Mouse (Mus musculus): ENCODE measurements around the gene Col28a1. TPM values are rescaled to one million over a fixed set of nuclear protein-coding genes. Genes with fewer than 3 reads are reported as not detected.

Col28a1 gene
- polyA plus RNA-seq, 1 experiment, result 0.12 TPM

DNA sequence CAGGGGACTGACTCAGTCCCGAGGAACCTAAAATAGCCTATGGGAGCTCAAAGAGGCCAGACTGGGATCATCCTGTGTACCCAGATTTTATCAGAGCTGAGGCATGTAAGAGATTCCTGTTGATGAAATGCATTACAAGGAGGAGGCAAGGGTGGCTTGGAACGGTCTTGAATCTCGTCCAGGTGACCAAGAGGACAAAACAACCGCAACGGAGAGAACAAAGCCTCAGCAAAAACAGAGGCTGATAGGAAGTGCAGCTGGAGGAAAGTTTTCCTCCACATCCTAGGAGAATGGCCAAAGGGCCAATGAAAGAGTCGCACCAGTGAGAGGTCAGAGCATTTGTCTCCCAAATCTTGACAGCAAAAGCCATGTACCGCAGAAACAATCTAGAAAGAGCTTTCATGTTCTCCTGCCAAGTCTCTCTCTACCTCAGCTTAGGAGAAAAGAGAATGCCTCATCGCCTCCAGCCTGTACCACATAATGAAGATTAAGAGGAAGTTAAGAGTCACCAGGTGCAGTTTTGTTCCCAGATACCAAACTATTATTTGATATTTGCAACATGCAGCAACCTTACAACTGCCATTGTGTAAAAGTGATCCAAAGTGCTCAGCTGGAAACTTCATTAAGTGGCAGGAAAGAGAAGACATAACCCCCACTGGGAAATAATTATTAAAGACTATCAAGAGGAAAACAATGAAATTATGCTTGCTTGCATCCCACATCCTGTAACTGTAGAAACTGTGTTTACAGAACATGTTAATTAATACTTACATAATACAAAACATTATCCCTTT lies 98.1 kb downstream of the Col28a1 start:
- no peak overlapping the region for H3K27ac ChIP-seq (ENCODE audit: insufficient read depth, low read length)
- H3K27me3 ChIP-seq (ENCODE audit: control insufficient read depth, insufficient read depth, low read length), result no peaks in the 10 kb centered on the region
- H3K4me3 ChIP-seq (ENCODE audit: extremely low read depth, insufficient read depth, insufficient read length), result no peak overlapping the region
- 64% methylated on average over 8 of the region's 8 CpGs for WGBS
- no peaks in the 10 kb centered on the region for H3K4me1 ChIP-seq (ENCODE audit: control insufficient read depth, insufficient read depth, insufficient read length)
- no peak for DNase-seq (ENCODE audit: low read depth in 1 of 2, low spot score in 2 of 2)
- TF ChIP-seq POLR2A (IDR thresholded peaks at IDR 0.05; ENCODE audit: low read depth, low read length), result no peak
- TF ChIP-seq CTCF (IDR thresholded peaks at IDR 0.05; ENCODE audit: extremely low read depth, insufficient read depth, insufficient read length, insufficient replicate concordance), result no peak
- no peaks in the 10 kb centered on the region for H3K36me3 ChIP-seq (ENCODE audit: control insufficient read depth, insufficient read depth, low read length)

DNA sequence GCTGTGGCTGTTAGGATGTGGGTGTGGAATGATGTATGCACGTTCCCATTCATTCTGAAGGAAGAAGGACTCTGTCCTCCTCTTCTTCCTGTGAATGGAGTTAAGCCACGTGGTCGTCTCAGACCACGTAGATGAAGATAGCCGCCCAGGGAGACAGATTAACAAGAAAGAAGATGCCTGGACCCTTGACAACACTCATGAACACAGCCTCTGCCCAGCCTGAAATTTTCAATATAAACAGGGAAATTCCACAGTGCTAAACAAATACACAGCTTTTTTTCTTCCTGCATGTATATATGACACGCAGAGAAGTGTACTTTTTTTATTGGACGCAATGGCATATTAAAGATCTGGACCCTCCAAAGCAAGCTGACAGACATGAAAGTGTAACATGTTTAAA lies 98.9 kb downstream of the Col28a1 start:
- no peak for TF ChIP-seq CTCF (IDR thresholded peaks at IDR 0.05; ENCODE audit: extremely low read depth, insufficient read depth, insufficient read length, insufficient replicate concordance)
- no peak for TF ChIP-seq POLR2A (IDR thresholded peaks at IDR 0.05; ENCODE audit: low read depth, low read length)
- Histone ChIP-seq H3K4me1 (ENCODE audit: control insufficient read depth, insufficient read depth, insufficient read length) (no peaks in the 10 kb centered on the region), H3K36me3 (ENCODE audit: control insufficient read depth, insufficient read depth, low read length) (no peaks in the 10 kb centered on the region), H3K4me3 (ENCODE audit: extremely low read depth, insufficient read depth, insufficient read length) (no peak overlapping the region), H3K27ac (ENCODE audit: insufficient read depth, low read length) (no peak overlapping the region), H3K27me3 (ENCODE audit: control insufficient read depth, insufficient read depth, low read length) (no peaks in the 10 kb centered on the region)
- WGBS, result 83% methylated on average over 7 of the region's 7 CpGs
- DNase-seq (ENCODE audit: low read depth in 1 of 2, low spot score in 2 of 2), result no peak

DNA sequence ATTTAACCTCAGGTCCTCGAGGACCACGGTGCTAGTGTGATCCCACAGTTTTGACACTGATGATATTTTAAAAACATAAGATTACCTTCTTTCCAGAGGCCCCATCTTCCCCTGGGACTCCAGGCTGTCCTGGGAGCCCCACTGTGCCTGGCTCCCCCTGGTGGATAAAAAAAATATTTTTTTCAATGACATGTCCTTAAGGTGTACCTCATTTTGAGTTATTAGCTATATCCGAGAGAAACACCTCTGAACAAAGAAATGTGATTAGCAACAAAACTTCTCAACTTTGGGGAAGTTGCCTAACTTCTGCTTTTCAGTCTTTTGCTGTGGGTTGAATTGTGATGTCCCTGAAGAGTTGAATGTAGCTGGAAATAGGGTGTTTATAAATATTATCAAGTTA lies 105.6 kb downstream of the Col28a1 start:
- no peaks in the 10 kb centered on the region for H3K36me3 ChIP-seq (ENCODE audit: control insufficient read depth, insufficient read depth, low read length)
- H3K4me1 ChIP-seq (ENCODE audit: control insufficient read depth, insufficient read depth, insufficient read length), result no peaks in the 10 kb centered on the region
- no peak for DNase-seq (ENCODE audit: low read depth in 1 of 2, low spot score in 2 of 2)
- H3K4me3 ChIP-seq (ENCODE audit: extremely low read depth, insufficient read depth, insufficient read length), result no peak overlapping the region
- 22% methylated on average over 3 of the region's 3 CpGs for WGBS
- no peaks in the 10 kb centered on the region for H3K27me3 ChIP-seq (ENCODE audit: control insufficient read depth, insufficient read depth, low read length)
- H3K27ac ChIP-seq (ENCODE audit: insufficient read depth, low read length), result no peak overlapping the region
- peak; percentile 34; the same call in 1 of the 2 replicates for TF ChIP-seq CTCF (IDR thresholded peaks at IDR 0.05; ENCODE audit: extremely low read depth, insufficient read depth, insufficient read length, insufficient replicate concordance)
- TF ChIP-seq POLR2A (IDR thresholded peaks at IDR 0.05; ENCODE audit: low read depth, low read length), result no peak

DNA sequence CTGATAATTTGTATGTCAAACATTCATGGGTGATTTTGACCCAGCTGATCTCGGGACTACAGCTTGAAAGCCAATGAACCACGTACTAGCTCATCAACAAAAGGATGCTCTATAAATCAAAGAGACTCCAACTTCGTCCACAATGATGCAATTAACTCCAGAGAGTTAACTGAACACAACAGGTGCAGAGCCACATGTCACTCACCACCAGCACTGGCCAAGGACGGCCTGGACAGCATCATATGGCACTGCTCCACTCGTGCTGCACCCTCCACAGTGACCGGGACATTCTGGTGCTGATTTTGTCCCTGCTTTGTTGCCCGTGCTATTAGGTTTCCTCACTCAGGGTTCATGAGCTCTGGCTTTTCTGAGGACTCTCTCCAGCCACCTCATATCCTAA lies 107.6 kb downstream of the Col28a1 start:
- Histone ChIP-seq H3K27me3 (ENCODE audit: control insufficient read depth, insufficient read depth, low read length) (no peaks in the 10 kb centered on the region), H3K4me3 (ENCODE audit: extremely low read depth, insufficient read depth, insufficient read length) (no peak overlapping the region), H3K4me1 (ENCODE audit: control insufficient read depth, insufficient read depth, insufficient read length) (no peaks in the 10 kb centered on the region), H3K36me3 (ENCODE audit: control insufficient read depth, insufficient read depth, low read length) (no peaks in the 10 kb centered on the region), H3K27ac (ENCODE audit: insufficient read depth, low read length) (no peak overlapping the region)
- DNase-seq (ENCODE audit: low read depth in 1 of 2, low spot score in 2 of 2), result no peak
- WGBS, result 85% methylated on average over 7 of the region's 7 CpGs
- no peak for TF ChIP-seq POLR2A (IDR thresholded peaks at IDR 0.05; ENCODE audit: low read depth, low read length)
- no peak for TF ChIP-seq CTCF (IDR thresholded peaks at IDR 0.05; ENCODE audit: extremely low read depth, insufficient read depth, insufficient read length, insufficient replicate concordance)

DNA sequence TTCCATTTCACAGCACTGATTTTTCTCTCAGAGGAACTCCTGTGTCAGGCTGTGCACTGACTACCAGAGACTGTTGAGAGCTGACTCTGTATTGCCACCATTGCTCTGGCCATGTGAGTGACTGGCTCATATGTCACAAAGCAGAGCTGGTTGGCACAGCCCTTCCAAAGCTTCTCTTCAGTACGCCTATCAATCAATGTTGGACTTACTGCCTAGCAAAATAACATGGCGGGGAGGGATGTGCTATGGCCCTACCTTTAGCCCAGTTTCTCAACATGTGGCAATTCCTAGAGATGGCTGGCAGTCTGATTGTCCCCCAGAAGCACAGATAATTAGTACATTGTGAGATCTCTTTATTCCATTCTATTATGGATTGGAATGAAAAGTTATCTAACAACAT lies 109.2 kb downstream of the Col28a1 start:
- H3K4me3 ChIP-seq (ENCODE audit: extremely low read depth, insufficient read depth, insufficient read length), result no peak overlapping the region
- no peaks in the 10 kb centered on the region for H3K4me1 ChIP-seq (ENCODE audit: control insufficient read depth, insufficient read depth, insufficient read length)
- no peak for DNase-seq (ENCODE audit: low read depth in 1 of 2, low spot score in 2 of 2)
- H3K27me3 ChIP-seq (ENCODE audit: control insufficient read depth, insufficient read depth, low read length), result no peaks in the 10 kb centered on the region
- 87% methylated on average over 2 of the region's 2 CpGs for WGBS
- H3K36me3 ChIP-seq (ENCODE audit: control insufficient read depth, insufficient read depth, low read length), result no peaks in the 10 kb centered on the region
- H3K27ac ChIP-seq (ENCODE audit: insufficient read depth, low read length), result no peak overlapping the region
- TF ChIP-seq POLR2A (IDR thresholded peaks at IDR 0.05; ENCODE audit: low read depth, low read length) (no peak), CTCF (IDR thresholded peaks at IDR 0.05; ENCODE audit: extremely low read depth, insufficient read depth, insufficient read length, insufficient replicate concordance) (no peak)

DNA sequence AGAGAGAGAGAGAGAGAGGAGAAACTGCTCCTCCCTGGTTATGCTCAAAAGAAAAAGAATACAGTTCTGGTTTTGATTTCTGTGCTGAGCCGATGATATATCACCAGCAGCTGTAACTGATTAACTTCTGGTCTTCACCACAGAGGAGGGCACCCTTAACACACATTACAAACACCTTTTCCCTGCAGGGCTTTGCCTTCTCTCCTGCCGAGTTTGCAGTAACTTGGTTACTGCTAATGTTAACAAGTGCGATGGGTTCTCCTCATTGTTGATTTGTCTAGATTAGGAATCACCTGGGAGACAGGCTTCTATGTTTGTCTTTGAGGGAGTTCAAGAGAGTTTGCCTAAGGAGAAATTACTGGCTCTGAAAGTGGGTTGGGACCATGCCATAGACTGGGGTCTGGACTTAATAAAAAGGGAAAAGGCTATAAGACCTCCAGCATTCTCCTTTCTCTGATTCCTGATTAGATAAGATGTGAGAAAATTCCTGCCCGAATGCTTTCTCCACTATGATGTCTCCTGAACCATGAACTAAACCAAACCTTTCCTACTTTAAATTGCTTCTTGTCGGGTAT lies 114.8 kb downstream of the Col28a1 start:
- Histone ChIP-seq H3K4me1 (ENCODE audit: control insufficient read depth, insufficient read depth, insufficient read length) (no peaks in the 10 kb centered on the region), H3K27ac (ENCODE audit: insufficient read depth, low read length) (no peak overlapping the region), H3K4me3 (ENCODE audit: extremely low read depth, insufficient read depth, insufficient read length) (no peak overlapping the region), H3K36me3 (ENCODE audit: control insufficient read depth, insufficient read depth, low read length) (no peaks in the 10 kb centered on the region), H3K27me3 (ENCODE audit: control insufficient read depth, insufficient read depth, low read length) (no peaks in the 10 kb centered on the region)
- no peak for DNase-seq (ENCODE audit: low read depth in 1 of 2, low spot score in 2 of 2)
- TF ChIP-seq CTCF (IDR thresholded peaks at IDR 0.05; ENCODE audit: extremely low read depth, insufficient read depth, insufficient read length, insufficient replicate concordance) (no peak), POLR2A (IDR thresholded peaks at IDR 0.05; ENCODE audit: low read depth, low read length) (no peak)
- WGBS, result 79% methylated on average over 5 of the region's 5 CpGs

DNA sequence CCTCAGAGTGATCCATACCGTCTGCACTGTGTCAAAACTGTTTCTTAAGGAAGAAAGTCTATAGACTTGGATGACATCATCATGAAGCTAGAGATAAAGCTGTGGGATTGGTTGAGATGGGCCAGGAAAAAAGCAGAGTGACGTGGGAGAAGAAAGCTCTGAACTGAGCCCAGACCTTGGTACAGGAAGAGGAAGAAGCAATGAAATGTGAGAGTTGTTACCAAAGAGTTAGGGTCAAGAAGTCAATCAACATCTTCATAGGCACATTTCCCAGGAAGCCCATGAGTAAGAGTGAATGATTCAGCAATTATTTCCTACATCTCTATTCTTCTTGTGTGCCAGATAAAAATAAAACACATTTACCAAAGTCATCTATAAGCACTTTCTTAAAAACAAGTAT lies 117.5 kb downstream of the Col28a1 start:
- no peak for DNase-seq (ENCODE audit: low read depth in 1 of 2, low spot score in 2 of 2)
- Histone ChIP-seq H3K27me3 (ENCODE audit: control insufficient read depth, insufficient read depth, low read length) (no peaks in the 10 kb centered on the region), H3K27ac (ENCODE audit: insufficient read depth, low read length) (no peak overlapping the region), H3K4me3 (ENCODE audit: extremely low read depth, insufficient read depth, insufficient read length) (no peak overlapping the region), H3K4me1 (ENCODE audit: control insufficient read depth, insufficient read depth, insufficient read length) (no peaks in the 10 kb centered on the region), H3K36me3 (ENCODE audit: control insufficient read depth, insufficient read depth, low read length) (no peaks in the 10 kb centered on the region)
- TF ChIP-seq POLR2A (IDR thresholded peaks at IDR 0.05; ENCODE audit: low read depth, low read length) (no peak), CTCF (IDR thresholded peaks at IDR 0.05; ENCODE audit: extremely low read depth, insufficient read depth, insufficient read length, insufficient replicate concordance) (no peak)
- WGBS, result 67% methylated on average over 2 of the region's 2 CpGs
